Mouse (Mus musculus) limb, embryonic 15.5 days (tissue): ENCODE measurements around the gene Nme3. TPM values are rescaled to one million over a fixed set of nuclear protein-coding genes. Genes with fewer than 3 reads are reported as not detected.

Experiments used
- polyA plus RNA-seq: library from polyadenylated mRNA; unstranded; fragments of >200 nt; fragmentation: Nextera tagmentation; extraction: Ambion mirVana; gene quantifications from 2 replicates; pipeline ENCODE4 v1.2.1, GENCODE M21; 2015

Gene Nme3
- polyA plus RNA-seq, 1 experiment from 2014 or later: 36.0 TPM

Other genes starting within 250 kb of the Nme3 start
- 56.5 and 57.7 TPM in 2 replicates for gene Slc9a3r2, start 246.2 kb upstream of the Nme3 start, polyA plus RNA-seq
- gene Npw, start 238.0 kb upstream of the Nme3 start, polyA plus RNA-seq: not detected in 2 replicates
- gene Zfp598, start 226.8 kb upstream of the Nme3 start, polyA plus RNA-seq: 21.4 and 22.1 TPM in 2 replicates
- gene Syngr3, start 206.5 kb upstream of the Nme3 start, polyA plus RNA-seq: 3.0 and 3.2 TPM in 2 replicates
- gene Gfer, start 200.3 kb upstream of the Nme3 start, polyA plus RNA-seq: 32.8 and 33.8 TPM in 2 replicates
- 1.8 and 2.9 TPM in 2 replicates for gene Noxo1, start 200.3 kb upstream of the Nme3 start, polyA plus RNA-seq
- gene Tbl3, start 188.8 kb upstream of the Nme3 start, polyA plus RNA-seq: 57.3 and 59.0 TPM in 2 replicates
- 0.29 TPM in 1 of 2 replicates, not detected in the other for gene Rnf151, start 178.4 kb upstream of the Nme3 start, polyA plus RNA-seq
- gene Rps2, start 178.4 kb upstream of the Nme3 start, polyA plus RNA-seq: 1,428 and 1,497 TPM in 2 replicates
- gene Ndufb10, start 172.0 kb upstream of the Nme3 start, polyA plus RNA-seq: 208 and 226 TPM in 2 replicates
- 0.30 TPM in 1 of 2 replicates, not detected in the other for gene Rpl3l, start 168.7 kb upstream of the Nme3 start, polyA plus RNA-seq
- gene Msrb1, start 159.9 kb upstream of the Nme3 start, polyA plus RNA-seq: 25.9 and 26.8 TPM in 2 replicates
- 5.2 and 5.7 TPM in 2 replicates for gene Hs3st6, start 143.5 kb upstream of the Nme3 start, polyA plus RNA-seq
- not detected in 2 replicates for gene Meiob, start 92.2 kb upstream of the Nme3 start, polyA plus RNA-seq
- gene Hagh, start 56.4 kb upstream of the Nme3 start, polyA plus RNA-seq: 37.7 and 43.3 TPM in 2 replicates
- 19.0 and 19.6 TPM in 2 replicates for gene Fahd1, start 46.1 kb upstream of the Nme3 start, polyA plus RNA-seq
- 0.29 and 0.58 TPM in 2 replicates for gene Igfals, start 30.5 kb upstream of the Nme3 start, polyA plus RNA-seq
- gene Nubp2, start 10.2 kb upstream of the Nme3 start, polyA plus RNA-seq: 47.7 and 49.6 TPM in 2 replicates
- 41.7 and 43.7 TPM in 2 replicates for gene Spsb3, start 9.9 kb upstream of the Nme3 start, polyA plus RNA-seq
- 27.4 and 29.9 TPM in 2 replicates for gene Eme2, start 1.4 kb upstream of the Nme3 start, polyA plus RNA-seq
- 81.9 and 86.9 TPM in 2 replicates for gene Mrps34, start 1.4 kb upstream of the Nme3 start, polyA plus RNA-seq
- gene Mapk8ip3, start 40.5 kb downstream of the Nme3 start, polyA plus RNA-seq: 29.5 and 30.6 TPM in 2 replicates
- gene Jpt2, start 64.2 kb downstream of the Nme3 start, polyA plus RNA-seq: 165 and 170 TPM in 2 replicates
- gene Cramp1l, start 119.3 kb downstream of the Nme3 start, polyA plus RNA-seq: 6.0 and 6.2 TPM in 2 replicates
- 14.9 and 17.0 TPM in 2 replicates for gene Ift140, start 119.6 kb downstream of the Nme3 start, polyA plus RNA-seq
- gene Tmem204, start 187.1 kb downstream of the Nme3 start, polyA plus RNA-seq: 22.3 and 25.3 TPM in 2 replicates
- gene Telo2, start 219.5 kb downstream of the Nme3 start, polyA plus RNA-seq: 39.1 and 41.6 TPM in 2 replicates
- gene Ptx4, start 224.3 kb downstream of the Nme3 start, polyA plus RNA-seq: 6.1 and 6.6 TPM in 2 replicates
- gene Clcn7, start 236.9 kb downstream of the Nme3 start, polyA plus RNA-seq: 25.2 and 26.4 TPM in 2 replicates